Comparison of ENCODE assay signal across 8 mouse cellular contexts in genomic region chr19:3323753-3324270, GRCm38 (mm10). TPM values are rescaled to one million over a fixed set of nuclear protein-coding genes. Genes with fewer than 3 reads are reported as not detected.
DNase-seq lines count a peak whose midpoint lies in the region; ATAC-seq and TF ChIP-seq lines count a peak whose summit lies in the region.

No protein-coding gene starts in this region.

- no peaks in the 10 kb centered on the region for H3K36me3 ChIP-seq in forebrain, postnatal 0 days (ENCODE audit: insufficient read depth)
- H3K36me3 ChIP-seq in hindbrain, embryonic 13.5 days: no peaks in the 10 kb centered on the region
- H3K36me3 ChIP-seq in midbrain, embryonic 10.5 days: no peaks in the 10 kb centered on the region
- no peaks in the 10 kb centered on the region for H3K36me3 ChIP-seq in spleen, adult 2 months (ENCODE audit: control insufficient read depth, insufficient read depth, low read length)

- no peak for TF ChIP-seq POLR2A in spleen, adult 2 months (IDR thresholded peaks at IDR 0.05; ENCODE audit: low read depth, low read length)

- H3K4me3 ChIP-seq in forebrain, postnatal 0 days (ENCODE audit: low read depth, low read length): peak overlapping the region; percentile 52
- H3K4me3 ChIP-seq in hindbrain, embryonic 13.5 days: peak overlapping the region; percentile 52
- H3K4me3 ChIP-seq in midbrain, embryonic 10.5 days: peak overlapping the region; percentile 59
- H3K4me3 ChIP-seq in spleen, adult 2 months (ENCODE audit: extremely low read depth, insufficient read depth, insufficient read length): peak overlapping the region; percentile 89

- intact Hi-C loops in left cerebral cortex, postnatal 36 days (cut with DNase I): loop anchor here (2.0 kb wide), 1 partner anchor 31 kb away; no protein-coding TSS in a partner anchor

- no peak for ATAC-seq in forebrain, postnatal 0 days
- peak; percentile 30 for ATAC-seq in hindbrain, embryonic 13.5 days (ENCODE audit: low FRiP score)
- ATAC-seq in megakaryocyte-erythroid progenitor cell, adult 5-6 weeks (replicated peaks; ENCODE audit: low FRiP score, low TSS enrichment, poor library complexity, severe bottlenecking): no peak

- peak overlapping the region; percentile 83 for H3K4me2 ChIP-seq in forebrain, postnatal 0 days (ENCODE audit: low read depth)
- H3K4me2 ChIP-seq in hindbrain, embryonic 13.5 days: peak overlapping the region; percentile 77

- H3K27ac ChIP-seq in forebrain, postnatal 0 days (ENCODE audit: low read depth, low read length): peak overlapping the region; percentile 70
- H3K27ac ChIP-seq in hindbrain, embryonic 13.5 days: peak overlapping the region; percentile 86; the same call in 1 of the 2 replicates
- 0 out of 2 replicates have a peak overlapping the region, but pooled peaks have one; percentile 68 for H3K27ac ChIP-seq in midbrain, embryonic 10.5 days (replicated peaks)
- peak overlapping the region; percentile 96 for H3K27ac ChIP-seq in spleen, adult 2 months (ENCODE audit: insufficient read depth, low read length)

- peaks cover 4% of the 10 kb centered on the region for H3K27me3 ChIP-seq in forebrain, postnatal 0 days (ENCODE audit: insufficient read depth, low read length)
- peaks cover 71% of the 10 kb centered on the region for H3K27me3 ChIP-seq in hindbrain, embryonic 13.5 days
- H3K27me3 ChIP-seq in midbrain, embryonic 10.5 days (ENCODE audit: low read depth, poor library complexity, severe bottlenecking): peaks cover 80% of the 10 kb centered on the region
- H3K27me3 ChIP-seq in spleen, adult 2 months (ENCODE audit: control insufficient read depth, insufficient read depth, low read length): no peaks in the 10 kb centered on the region

- 0 out of 2 replicates have a peak, but pooled peaks cover 11% of the 10 kb centered on the region for H3K4me1 ChIP-seq in forebrain, postnatal 0 days (ENCODE audit: insufficient read depth)
- H3K4me1 ChIP-seq in hindbrain, embryonic 13.5 days (replicated peaks): peaks cover 28% of the 10 kb centered on the region
- peaks cover 50% of the 10 kb centered on the region for H3K4me1 ChIP-seq in midbrain, embryonic 10.5 days
- peaks cover 14% of the 10 kb centered on the region; the same call in 1 of the 2 replicates for H3K4me1 ChIP-seq in spleen, adult 2 months (ENCODE audit: control insufficient read depth, insufficient read depth, insufficient read length)

- peak; percentile 86 for DNase-seq in ZHBTc4 (ENCODE audit: low read depth, low spot score)
- DNase-seq in cerebellum, adult 8-10 months: peak; percentile 21
- DNase-seq in forebrain, postnatal 0 days: no peak
- DNase-seq in left cerebral cortex, postnatal 36 days (ENCODE audit: low spot score in 2 of 2): peak; percentile 32 to 33
- peak; percentile 53 for DNase-seq in midbrain, embryonic 10.5 days (ENCODE audit: low spot score)
- DNase-seq in spleen, adult 2 months (ENCODE audit: low read depth in 1 of 2, low spot score in 2 of 2): peak in 1 of 2 experiments; percentile 47

- TF ChIP-seq CTCF in forebrain, postnatal 0 days (IDR thresholded peaks at IDR 0.05; ENCODE audit: low read depth): no peak
- TF ChIP-seq CTCF in spleen, adult 2 months (IDR thresholded peaks at IDR 0.05; ENCODE audit: extremely low read depth, insufficient read depth, insufficient read length, insufficient replicate concordance): no peak

- peak overlapping the region; percentile 43 for H3K9ac ChIP-seq in forebrain, postnatal 0 days
- H3K9ac ChIP-seq in hindbrain, embryonic 13.5 days: peak overlapping the region; percentile 75

- WGBS in forebrain, postnatal 0 days: 2% methylated on average over 34 of the region's 34 CpGs
- WGBS in hindbrain, embryonic 13.5 days: 2% methylated on average over 34 of the region's 34 CpGs
- WGBS in midbrain, embryonic 10.5 days: 1% methylated on average over 34 of the region's 34 CpGs
- WGBS in spleen, adult 2 months: under 1% methylated on average over 34 of the region's 34 CpGs

- no peaks in the 10 kb centered on the region for H3K9me3 ChIP-seq in forebrain, postnatal 0 days (ENCODE audit: low read length)
- no peaks in the 10 kb centered on the region for H3K9me3 ChIP-seq in hindbrain, embryonic 13.5 days
- peaks cover 3% of the 10 kb centered on the region; the same call in 1 of the 2 replicates for H3K9me3 ChIP-seq in midbrain, embryonic 10.5 days (replicated peaks)

RNA-seq across cellular contexts. Expression of gene Cpt1a, which starts 1.7 kb away (rescaled TPM):
- 13.7 and 17.2 TPM in 2 replicates for total RNA-seq in forebrain, postnatal 0 days (2014; rRNA removed)
- 13.1 and 17.0 TPM in 2 replicates for polyA plus RNA-seq in forebrain, postnatal 0 days (2015; fragmentation: Nextera tagmentation; extraction: Ambion mirVana)
- polyA plus RNA-seq in hindbrain, embryonic 13.5 days (2015; fragmentation: Nextera tagmentation; extraction: Ambion mirVana): 16.1 and 17.2 TPM in 2 replicates
- total RNA-seq in left cerebral cortex, postnatal 36 days (2021): 10 to 100 TPM; 25.5 to 31.1 TPM
- 4.0 and 7.4 TPM in 2 replicates for polyA plus RNA-seq in midbrain, embryonic 10.5 days (2016; fragmentation: Nextera tagmentation; extraction: Ambion mirVana)
- 45.9 and 68.9 TPM in 2 replicates for polyA plus RNA-seq in spleen, adult 2 months (2012; rRNA removed)
- total RNA-seq in megakaryocyte-erythroid progenitor cell, adult 5-6 weeks (2014; fragmentation: Nextera tagmentation): 33.3 and 51.4 TPM in 2 replicates
- 34.2 and 35.2 TPM in 2 replicates for total RNA-seq in megakaryocyte-erythroid progenitor cell, adult 5-6 weeks (2017)

RNA-seq across cellular contexts. Expression of gene Ighmbp2, which starts 41.0 kb away (rescaled TPM):
- 10.1 and 10.5 TPM in 2 replicates for total RNA-seq in forebrain, postnatal 0 days (2014; rRNA removed)
- 8.8 and 10.4 TPM in 2 replicates for polyA plus RNA-seq in forebrain, postnatal 0 days (2015; fragmentation: Nextera tagmentation; extraction: Ambion mirVana)
- polyA plus RNA-seq in hindbrain, embryonic 13.5 days (2015; fragmentation: Nextera tagmentation; extraction: Ambion mirVana): 10.5 and 12.1 TPM in 2 replicates
- 10 to 100 TPM; 10.7 TPM for total RNA-seq in left cerebral cortex, postnatal 36 days (2021)
- 10.2 and 11.5 TPM in 2 replicates for polyA plus RNA-seq in midbrain, embryonic 10.5 days (2016; fragmentation: Nextera tagmentation; extraction: Ambion mirVana)
- 6.3 and 7.4 TPM in 2 replicates for polyA plus RNA-seq in spleen, adult 2 months (2012; rRNA removed)
- total RNA-seq in megakaryocyte-erythroid progenitor cell, adult 5-6 weeks (2014; fragmentation: Nextera tagmentation): 5.5 and 8.3 TPM in 2 replicates
- 7.3 and 7.9 TPM in 2 replicates for total RNA-seq in megakaryocyte-erythroid progenitor cell, adult 5-6 weeks (2017)

RNA-seq across cellular contexts. Expression of gene Mrpl21, which starts 41.1 kb away (rescaled TPM):
- 61.7 and 79.1 TPM in 2 replicates for total RNA-seq in forebrain, postnatal 0 days (2014; rRNA removed)
- polyA plus RNA-seq in forebrain, postnatal 0 days (2015; fragmentation: Nextera tagmentation; extraction: Ambion mirVana): 92.3 and 96.8 TPM in 2 replicates
- 104 and 107 TPM in 2 replicates for polyA plus RNA-seq in hindbrain, embryonic 13.5 days (2015; fragmentation: Nextera tagmentation; extraction: Ambion mirVana)
- total RNA-seq in left cerebral cortex, postnatal 36 days (2021): 10 to 100 TPM; 49.8 to 55.3 TPM
- 122 and 139 TPM in 2 replicates for polyA plus RNA-seq in midbrain, embryonic 10.5 days (2016; fragmentation: Nextera tagmentation; extraction: Ambion mirVana)
- polyA plus RNA-seq in spleen, adult 2 months (2012; rRNA removed): 22.6 and 25.6 TPM in 2 replicates
- 91.3 and 114 TPM in 2 replicates for total RNA-seq in megakaryocyte-erythroid progenitor cell, adult 5-6 weeks (2014; fragmentation: Nextera tagmentation)
- total RNA-seq in megakaryocyte-erythroid progenitor cell, adult 5-6 weeks (2017): 118 and 166 TPM in 2 replicates
